Mouse (Mus musculus) erythroblast, embryonic 14.5 days (primary cell): ENCODE results near the gene Pphln1.

ENCODE experiments used
- GATA1 ChIP-seq: IDR thresholded peaks from 2 replicates; pipeline ENCODE4 v1.6.1; 2012; ENCODE audit warnings: low read length, inconsistent platforms, mixed read lengths
- TAL1 ChIP-seq: IDR thresholded peaks from 3 replicates; pipeline ENCODE4 v1.6.1; 2012; ENCODE audit warnings: low read length, inconsistent platforms, mixed read lengths

- no peak for TF ChIP-seq GATA1
- TF ChIP-seq TAL1: no peak
These were observed 26.3 kb upstream of the Pphln1 start for GRCm38 (mm10) chr15:93371838-93372237.
